Mouse (Mus musculus): ENCODE results near the gene Ttc23. TPM values are rescaled to one million over a fixed set of nuclear protein-coding genes. Genes with fewer than 3 reads are reported as not detected.

The Ttc23 gene
- polyA plus RNA-seq, 1 experiment from 2014 or later: 33.0 TPM

DNA sequence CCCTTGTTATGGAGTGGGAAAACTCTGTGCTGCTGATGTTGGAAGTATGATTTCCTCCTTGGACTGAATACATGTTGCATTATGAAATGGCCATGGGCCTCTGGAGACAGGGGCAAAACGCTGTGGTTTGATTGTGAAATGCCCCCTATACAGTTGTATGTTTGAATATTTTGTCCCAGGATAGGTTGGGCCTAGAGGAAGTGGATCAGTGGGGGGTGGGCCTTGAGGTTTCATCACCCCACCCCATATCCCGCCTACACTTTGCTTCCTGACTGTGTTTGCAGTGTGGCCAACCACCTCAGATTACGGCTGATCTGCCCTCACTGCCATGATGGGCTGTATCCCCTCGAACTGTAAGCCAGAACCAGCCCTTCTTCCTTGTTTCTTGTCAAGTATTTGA is 81.0 kb downstream of the Ttc23 start:
- Histone ChIP-seq H3K4me1 (no peaks in the 10 kb centered on the region), H3K4me2 (no peak overlapping the region), H3K27ac (no peak overlapping the region), H3K9me3 (no peaks in the 10 kb centered on the region), H3K27me3 (replicated peaks) (no peaks in the 10 kb centered on the region), H3K9ac (no peak overlapping the region), H3K4me3 (replicated peaks) (no peak overlapping the region), H3K36me3 (peaks cover 12% of the 10 kb centered on the region)
- no peak for ATAC-seq (ENCODE audit: insufficient read depth, low FRiP score, low read depth)
- WGBS: 85% methylated on average over 4 of the region's 4 CpGs

- H3K27ac ChIP-seq: no peak overlapping the region
- no peak overlapping the region for H3K4me2 ChIP-seq
- peaks cover 12% of the 10 kb centered on the region for H3K36me3 ChIP-seq
- H3K4me1 ChIP-seq: no peaks in the 10 kb centered on the region
- no peak overlapping the region for H3K4me3 ChIP-seq (replicated peaks)
- H3K27me3 ChIP-seq (replicated peaks): no peaks in the 10 kb centered on the region
- H3K9me3 ChIP-seq: no peaks in the 10 kb centered on the region
- H3K9ac ChIP-seq: no peak overlapping the region
- no peak for ATAC-seq (ENCODE audit: insufficient read depth, low FRiP score, low read depth)
- WGBS: 93% methylated on average over 4 of the region's 4 CpGs
Observed at GRCm38 (mm10) chr7:67728809-67729208, 81.6 kb downstream of the Ttc23 start.

DNA sequence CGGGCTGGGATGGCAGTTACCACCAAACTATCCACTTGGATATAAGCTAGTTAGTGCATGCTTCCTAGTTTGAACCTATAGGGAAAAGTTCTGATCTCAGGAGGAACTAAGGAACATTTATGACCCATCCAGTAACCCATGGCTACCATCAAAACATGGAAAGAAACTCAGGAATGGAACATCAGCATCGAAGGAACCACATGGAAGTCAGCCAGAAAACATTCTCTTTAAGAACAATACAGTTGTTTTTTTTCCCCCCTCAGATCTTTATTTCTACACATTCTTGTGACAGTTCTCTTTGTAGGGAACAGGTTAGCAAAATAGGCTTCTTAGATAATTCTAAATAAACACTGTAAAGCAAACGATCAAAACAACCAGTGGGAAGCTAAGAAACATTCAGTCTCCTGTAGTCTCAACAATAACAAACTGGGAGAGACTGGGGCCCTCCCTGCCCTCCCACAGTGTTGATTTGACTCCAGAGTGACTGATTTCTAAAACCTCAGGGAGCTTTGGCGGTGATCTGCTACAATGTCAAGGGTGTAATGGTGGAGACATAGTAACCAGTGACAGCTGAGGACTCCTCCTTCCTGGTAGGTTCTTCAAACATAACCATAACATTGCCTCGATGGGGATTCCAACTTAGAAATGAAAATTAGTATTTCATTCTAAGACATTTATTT is 83.4 kb downstream of the Ttc23 start:
- no peaks in the 10 kb centered on the region for H3K4me1 ChIP-seq
- 52% methylated on average over 5 of the region's 5 CpGs for WGBS
- no peak for ATAC-seq (ENCODE audit: insufficient read depth, low FRiP score, low read depth)
- no peak overlapping the region for H3K4me2 ChIP-seq
- H3K36me3 ChIP-seq: peaks cover 12% of the 10 kb centered on the region
- H3K9me3 ChIP-seq: no peaks in the 10 kb centered on the region
- no peak overlapping the region for H3K9ac ChIP-seq
- no peak overlapping the region for H3K4me3 ChIP-seq (replicated peaks)
- no peak overlapping the region for H3K27ac ChIP-seq
- H3K27me3 ChIP-seq (replicated peaks): no peaks in the 10 kb centered on the region

DNA sequence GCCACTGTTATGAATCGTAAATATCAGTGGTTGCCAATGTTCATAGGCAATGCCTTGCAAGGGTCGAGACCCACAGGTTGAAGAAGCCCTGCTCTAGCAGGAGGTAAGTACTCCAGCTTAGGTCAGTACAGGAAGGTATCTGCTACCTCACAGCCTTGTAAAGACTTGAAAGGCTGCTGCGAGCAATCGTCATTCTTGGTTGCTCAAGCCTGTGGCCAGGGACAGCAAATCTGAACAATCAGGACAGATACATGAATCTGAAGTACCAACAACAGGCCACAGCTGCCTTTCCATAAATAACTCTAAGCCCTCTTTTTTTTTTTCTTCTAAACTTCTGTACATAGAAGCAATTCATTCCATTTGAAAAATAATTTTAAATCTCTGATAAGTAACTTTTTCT is 85.1 kb downstream of the Ttc23 start:
- H3K4me1 ChIP-seq: no peaks in the 10 kb centered on the region
- no peak for ATAC-seq (ENCODE audit: insufficient read depth, low FRiP score, low read depth)
- no peak overlapping the region for H3K4me3 ChIP-seq (replicated peaks)
- H3K27ac ChIP-seq: no peak overlapping the region
- WGBS: 78% methylated on average over 4 of the region's 4 CpGs
- H3K36me3 ChIP-seq: peaks cover 12% of the 10 kb centered on the region
- no peaks in the 10 kb centered on the region for H3K27me3 ChIP-seq (replicated peaks)
- H3K9me3 ChIP-seq: no peaks in the 10 kb centered on the region
- H3K4me2 ChIP-seq: no peak overlapping the region
- no peak overlapping the region for H3K9ac ChIP-seq

- H3K9ac ChIP-seq: no peak overlapping the region
- no peak overlapping the region for H3K4me2 ChIP-seq
- WGBS: 80% methylated on average over 4 of the region's 4 CpGs
- no peaks in the 10 kb centered on the region for H3K27me3 ChIP-seq (replicated peaks)
- peaks cover 6% of the 10 kb centered on the region; the same call in 1 of the 2 replicates for H3K4me1 ChIP-seq
- H3K27ac ChIP-seq: no peak overlapping the region
- no peak overlapping the region for H3K4me3 ChIP-seq (replicated peaks)
- no peaks in the 10 kb centered on the region for H3K9me3 ChIP-seq
- ATAC-seq (ENCODE audit: insufficient read depth, low FRiP score, low read depth): no peak
- no peaks in the 10 kb centered on the region for H3K36me3 ChIP-seq
Observed at GRCm38 (mm10) chr7:67740382-67740781, 93.2 kb downstream of the Ttc23 start.

DNA sequence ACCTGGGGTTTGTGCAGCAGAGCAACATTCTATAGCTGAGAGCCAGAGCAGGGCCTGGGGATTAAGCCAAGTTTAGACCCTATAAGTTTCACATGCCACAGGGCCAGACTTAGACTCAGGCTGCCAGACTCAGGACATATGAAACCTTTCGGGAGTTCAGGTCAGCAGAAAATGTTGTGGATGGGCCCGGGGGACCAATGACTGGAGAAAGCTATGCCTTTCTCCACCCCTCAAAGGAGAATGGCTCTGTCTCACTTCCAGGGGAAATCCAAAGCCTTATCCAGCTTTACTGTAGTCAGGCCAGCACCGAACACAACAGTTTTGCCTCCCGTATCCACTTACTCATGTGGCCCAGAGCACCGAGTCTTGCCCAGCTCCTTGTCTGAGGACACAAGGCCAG is 93.6 kb downstream of the Ttc23 start:
- Histone ChIP-seq H3K9ac (no peak overlapping the region), H3K4me2 (no peak overlapping the region), H3K9me3 (no peaks in the 10 kb centered on the region), H3K27ac (no peak overlapping the region), H3K4me1 (peaks cover 6% of the 10 kb centered on the region; the same call in 1 of the 2 replicates), H3K27me3 (replicated peaks) (no peaks in the 10 kb centered on the region), H3K36me3 (no peaks in the 10 kb centered on the region), H3K4me3 (replicated peaks) (no peak overlapping the region)
- no peak for ATAC-seq (ENCODE audit: insufficient read depth, low FRiP score, low read depth)
- 65% methylated on average over 5 of the region's 5 CpGs for WGBS

GRCm38 (mm10) chr7:67741706-67742105 is 94.5 kb downstream of the Ttc23 start:
- WGBS: 68% methylated on average over 7 of the region's 7 CpGs
- no peak overlapping the region for H3K9ac ChIP-seq
- H3K9me3 ChIP-seq: no peaks in the 10 kb centered on the region
- H3K4me3 ChIP-seq (replicated peaks): no peak overlapping the region
- H3K4me1 ChIP-seq: peaks cover 6% of the 10 kb centered on the region; the same call in 1 of the 2 replicates
- no peak for ATAC-seq (ENCODE audit: insufficient read depth, low FRiP score, low read depth)
- no peaks in the 10 kb centered on the region for H3K27me3 ChIP-seq (replicated peaks)
- H3K27ac ChIP-seq: no peak overlapping the region
- no peak overlapping the region for H3K4me2 ChIP-seq
- no peaks in the 10 kb centered on the region for H3K36me3 ChIP-seq

DNA sequence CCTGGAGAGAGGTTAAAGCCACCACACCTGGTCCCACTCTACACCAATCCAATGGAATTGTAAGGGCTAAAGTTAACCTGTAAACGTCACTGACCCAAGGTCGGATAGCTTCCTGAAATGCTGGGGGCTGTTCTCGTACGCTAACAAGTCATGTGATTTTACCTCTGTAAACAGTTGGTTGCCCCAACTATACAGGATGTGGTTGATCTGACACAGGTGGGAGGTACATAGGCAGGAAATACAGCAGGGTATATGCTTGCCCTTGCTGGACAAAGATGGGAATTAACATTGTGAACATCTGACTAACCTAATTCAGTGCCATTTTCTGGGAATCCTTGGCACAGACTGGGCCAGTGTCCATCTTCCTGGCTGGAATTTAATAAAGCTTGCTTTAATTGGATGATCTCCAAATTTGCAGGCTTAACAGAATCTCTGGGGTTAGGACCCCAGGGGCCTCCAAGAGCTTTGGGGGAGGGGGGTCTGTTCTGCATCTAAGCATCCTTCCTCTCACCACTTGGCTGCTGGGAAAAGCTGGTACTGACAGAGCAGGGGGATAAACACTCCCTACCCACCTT is 100.6 kb downstream of the Ttc23 start:
- Histone ChIP-seq H3K9me3 (no peaks in the 10 kb centered on the region), H3K27me3 (replicated peaks) (no peaks in the 10 kb centered on the region), H3K4me3 (replicated peaks) (no peak overlapping the region), H3K36me3 (no peaks in the 10 kb centered on the region), H3K27ac (no peak overlapping the region), H3K4me2 (no peak overlapping the region), H3K9ac (no peak overlapping the region), H3K4me1 (0 out of 2 replicates have a peak, but pooled peaks cover 8% of the 10 kb centered on the region)
- ATAC-seq (ENCODE audit: insufficient read depth, low FRiP score, low read depth): no peak; the same call in 1 of the 2 replicates
- WGBS: 72% methylated on average over 4 of the region's 4 CpGs

DNA sequence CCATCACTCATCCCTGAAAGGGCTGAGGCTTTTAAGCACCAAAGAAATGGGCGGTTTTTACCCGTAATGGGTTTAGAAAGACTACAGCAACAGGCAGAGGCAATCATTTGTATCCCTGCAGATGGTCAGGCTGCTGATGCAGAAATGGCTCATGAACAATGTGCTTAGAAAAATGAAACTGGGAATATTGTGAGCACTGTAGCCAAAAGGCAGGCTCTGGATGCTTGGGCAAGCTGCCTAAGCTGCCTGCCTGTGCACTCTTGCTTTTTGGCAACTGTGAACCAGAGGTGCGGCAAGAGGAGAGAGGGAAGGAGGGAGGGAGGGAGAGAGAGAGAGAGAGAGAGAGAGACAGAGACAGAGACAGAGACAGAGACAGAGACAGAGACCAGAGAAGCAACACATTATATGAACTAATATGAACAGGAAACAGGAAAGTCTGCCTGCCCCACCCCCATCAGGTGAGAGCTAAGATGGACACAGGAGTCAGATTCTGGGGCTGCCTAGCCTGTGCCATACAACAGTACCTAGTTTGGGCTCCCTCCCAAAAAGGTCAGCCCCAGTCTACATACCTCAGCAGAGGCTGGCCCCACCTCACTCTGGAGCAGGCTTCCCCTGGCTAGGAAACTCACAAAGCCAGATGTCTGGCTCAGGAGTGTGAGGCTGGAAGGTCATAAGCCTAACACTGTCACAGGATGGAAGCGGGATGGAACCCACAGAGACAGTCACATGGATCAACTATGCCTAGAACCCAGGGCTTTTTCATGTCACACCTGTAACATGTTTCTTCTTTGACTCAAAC is 102.4 kb downstream of the Ttc23 start:
- Histone ChIP-seq H3K4me2 (no peak overlapping the region), H3K4me3 (replicated peaks) (no peak overlapping the region), H3K9ac (no peak overlapping the region), H3K27ac (no peak overlapping the region), H3K27me3 (replicated peaks) (no peaks in the 10 kb centered on the region), H3K4me1 (0 out of 2 replicates have a peak, but pooled peaks cover 8% of the 10 kb centered on the region), H3K9me3 (no peaks in the 10 kb centered on the region), H3K36me3 (no peaks in the 10 kb centered on the region)
- no peak for ATAC-seq (ENCODE audit: insufficient read depth, low FRiP score, low read depth)
- WGBS: 48% methylated on average over 4 of the region's 4 CpGs

GRCm38 (mm10) chr7:67754606-67755005 is 107.4 kb downstream of the Ttc23 start:
- no peak overlapping the region for H3K27ac ChIP-seq
- no peak for ATAC-seq (ENCODE audit: insufficient read depth, low FRiP score, low read depth)
- H3K9ac ChIP-seq: no peak overlapping the region
- 73% methylated on average over 11 of the region's 11 CpGs for WGBS
- H3K9me3 ChIP-seq: no peaks in the 10 kb centered on the region
- no peaks in the 10 kb centered on the region for H3K36me3 ChIP-seq
- no peak overlapping the region for H3K4me3 ChIP-seq (replicated peaks)
- no peak overlapping the region for H3K4me2 ChIP-seq
- peaks cover 5% of the 10 kb centered on the region; the same call in 1 of the 2 replicates for H3K27me3 ChIP-seq (replicated peaks)
- peaks cover 11% of the 10 kb centered on the region for H3K4me1 ChIP-seq

GRCm38 (mm10) chr7:67755366-67755765 is 108.2 kb downstream of the Ttc23 start:
- Histone ChIP-seq H3K27me3 (replicated peaks) (peaks cover 5% of the 10 kb centered on the region; the same call in 1 of the 2 replicates), H3K4me2 (no peak overlapping the region), H3K4me1 (peaks cover 13% of the 10 kb centered on the region), H3K36me3 (no peaks in the 10 kb centered on the region), H3K9me3 (no peaks in the 10 kb centered on the region), H3K27ac (no peak overlapping the region), H3K9ac (no peak overlapping the region), H3K4me3 (replicated peaks) (no peak overlapping the region)
- no peak for ATAC-seq (ENCODE audit: insufficient read depth, low FRiP score, low read depth)
- 80% methylated on average over 7 of the region's 7 CpGs for WGBS

- Histone ChIP-seq H3K9ac (no peak overlapping the region), H3K27ac (no peak overlapping the region), H3K4me1 (peaks cover 13% of the 10 kb centered on the region), H3K27me3 (replicated peaks) (peaks cover 10% of the 10 kb centered on the region; the same call in 1 of the 2 replicates), H3K36me3 (no peaks in the 10 kb centered on the region), H3K4me3 (replicated peaks) (no peak overlapping the region), H3K4me2 (no peak overlapping the region), H3K9me3 (no peaks in the 10 kb centered on the region)
- no peak for ATAC-seq (ENCODE audit: insufficient read depth, low FRiP score, low read depth)
- WGBS: 82% methylated on average over 5 of the region's 5 CpGs
Observed at GRCm38 (mm10) chr7:67756636-67757035, 109.4 kb downstream of the Ttc23 start.

Data from stomach, embryonic 15.5 days (tissue).